Mouse (Mus musculus): ENCODE measurements around the gene Mrpl22. TPM values are rescaled to one million over a fixed set of nuclear protein-coding genes. Genes with fewer than 3 reads are reported as not detected.
"Not testable (repeated sequence)": the region's sequence is repeated elsewhere in the genome, so short reads cannot be mapped to it uniquely, and the experiment has no call there.

The Mrpl22 gene
- total RNA-seq (2021) (10 to 100 TPM; 83.9 to 89.2 TPM), polyA plus RNA-seq (2012; rRNA removed) (25.2 and 33.4 TPM in 2 replicates)
- long read RNA-seq, transcript Mrpl22-201 (7 exons, 722 nt), result major isoform, 42 of 53 reads
- long read RNA-seq, partial matches to known transcripts, result 1 of 53 reads
- long read RNA-seq, other reads (novel, unspliced or antisense), result 10 of 53 reads

DNA sequence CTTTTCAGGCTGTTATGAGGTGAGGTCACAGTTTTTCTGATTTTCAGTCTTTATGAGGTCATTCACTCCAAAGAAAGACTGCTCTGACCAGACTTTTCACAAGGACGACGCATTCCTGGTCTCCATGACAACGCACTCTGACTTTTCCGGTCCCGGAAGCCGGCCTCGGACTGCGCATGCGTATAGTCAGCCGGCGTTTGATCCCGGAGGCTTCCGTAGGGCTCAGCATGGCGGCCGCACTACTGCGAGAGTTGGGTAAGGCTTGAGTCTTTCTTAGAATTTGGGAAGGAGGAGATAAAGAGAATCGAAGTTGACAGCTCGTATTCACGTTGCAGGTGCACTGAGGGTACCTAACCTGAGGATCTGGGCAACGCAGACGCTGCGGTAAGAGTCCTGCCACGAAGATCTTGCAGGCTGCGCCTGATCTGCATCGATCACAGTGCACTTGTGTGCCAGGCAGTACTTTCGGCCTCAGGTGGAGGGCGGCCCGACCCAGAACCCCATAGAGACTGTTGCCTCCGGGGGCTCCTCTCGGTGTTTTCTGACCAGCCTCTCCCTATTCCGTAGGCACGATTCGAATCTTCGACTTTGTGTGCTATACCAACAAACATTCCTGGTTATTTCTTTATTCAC is at the start of gene Mrpl22:
Gene Mrpl22, plus strand, starts transcription at position 203 of the 633 bp plus-strand sequence.
- DNase-seq, result peak; percentile 96

DNA sequence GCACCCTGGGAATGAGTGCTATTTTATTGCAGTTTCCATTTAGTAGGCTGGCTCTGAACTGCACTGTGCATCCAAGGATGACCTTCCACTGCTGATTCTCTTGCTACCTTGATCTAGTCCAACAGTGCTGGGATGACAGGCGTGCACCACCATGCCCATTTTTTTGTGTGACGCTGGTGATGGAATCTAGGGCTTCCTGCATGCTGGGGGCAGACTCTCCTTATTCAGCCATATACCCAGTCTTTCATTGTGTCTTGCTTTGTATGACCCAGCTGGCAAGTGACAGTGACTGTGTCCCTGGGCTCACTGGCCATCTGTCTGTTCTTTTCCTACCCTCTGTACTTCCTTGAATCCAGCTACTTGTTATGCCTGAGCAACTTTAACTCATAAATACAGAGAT is 47.8 kb upstream of the Mrpl22 start:
- DNase-seq, result no peak

DNA sequence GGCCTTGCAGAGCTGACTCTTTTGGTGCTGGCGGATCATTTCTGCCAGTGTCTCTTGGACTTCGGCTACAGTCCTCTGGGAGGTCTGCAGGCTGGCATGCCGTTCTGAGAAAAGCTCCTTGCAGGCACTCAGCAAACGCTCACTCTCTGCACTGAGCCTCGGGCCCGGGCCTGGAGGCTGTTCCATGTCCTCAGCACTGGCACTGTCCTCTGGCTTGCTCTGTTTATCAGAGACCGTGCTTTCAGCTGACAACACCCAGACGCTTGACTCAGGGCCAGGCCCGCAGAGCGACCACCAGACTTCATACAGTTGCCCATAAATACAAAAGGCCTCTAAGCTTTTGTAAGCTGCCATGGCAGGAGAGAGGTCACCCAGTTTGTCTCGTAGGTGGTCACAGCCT is 46.4 kb upstream of the Mrpl22 start:
- DNase-seq, result no peak

DNA sequence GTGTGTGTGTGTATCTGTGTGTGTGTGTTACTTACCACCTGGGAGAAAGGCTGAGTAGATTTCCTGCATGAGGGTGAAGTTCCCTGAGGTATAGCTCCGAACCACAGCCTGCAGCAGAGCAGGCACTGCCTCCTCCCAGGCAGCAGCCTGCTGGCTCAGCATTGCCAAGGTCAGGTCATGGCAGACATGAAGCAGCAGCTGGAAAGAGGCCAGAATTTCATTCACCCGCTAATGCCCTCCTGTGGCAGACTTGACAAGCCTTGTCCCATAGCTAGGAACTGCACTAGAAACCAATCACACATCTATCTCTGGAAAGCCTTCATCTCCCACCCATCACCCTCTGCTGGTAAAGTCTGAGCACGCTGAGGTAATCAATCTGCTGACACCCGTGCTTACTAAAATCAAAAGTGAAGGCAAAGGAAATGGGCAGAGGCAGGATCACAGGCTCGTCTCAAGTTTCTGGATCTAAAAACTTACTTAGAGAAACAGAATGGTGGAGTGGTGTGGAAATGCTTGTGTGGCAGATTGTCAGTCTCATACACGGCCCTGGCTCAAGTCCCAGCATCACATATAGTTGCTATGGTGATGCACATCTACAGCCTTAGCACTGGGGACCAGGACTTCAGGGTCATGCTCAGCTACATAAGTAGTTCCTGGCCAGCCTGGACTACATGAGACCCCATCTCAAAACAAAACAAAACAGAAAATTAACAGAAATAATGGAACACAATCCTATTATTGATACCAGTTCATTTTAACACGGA is 44.9 kb upstream of the Mrpl22 start:
- DNase-seq, result peak; percentile 92

DNA sequence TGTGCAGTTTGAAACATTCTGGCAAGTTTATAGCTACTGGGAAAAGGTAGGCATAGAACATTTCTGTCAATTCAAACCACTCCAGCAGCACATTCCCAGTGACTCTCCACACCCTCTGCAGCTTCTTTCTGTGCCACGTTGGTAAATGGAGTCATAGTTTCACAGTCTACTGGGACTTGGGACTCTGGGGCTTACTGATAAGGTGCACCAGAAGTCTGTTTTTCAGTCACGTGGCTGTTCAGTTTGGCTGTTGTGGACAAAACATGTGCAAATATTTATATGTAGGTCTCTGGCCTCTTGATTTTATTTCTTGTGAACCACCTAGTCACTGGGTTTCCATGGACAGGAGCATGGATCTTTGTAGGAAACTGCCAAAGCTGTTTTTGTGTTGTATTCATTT is 43.9 kb upstream of the Mrpl22 start:
- DNase-seq, result no peak

DNA sequence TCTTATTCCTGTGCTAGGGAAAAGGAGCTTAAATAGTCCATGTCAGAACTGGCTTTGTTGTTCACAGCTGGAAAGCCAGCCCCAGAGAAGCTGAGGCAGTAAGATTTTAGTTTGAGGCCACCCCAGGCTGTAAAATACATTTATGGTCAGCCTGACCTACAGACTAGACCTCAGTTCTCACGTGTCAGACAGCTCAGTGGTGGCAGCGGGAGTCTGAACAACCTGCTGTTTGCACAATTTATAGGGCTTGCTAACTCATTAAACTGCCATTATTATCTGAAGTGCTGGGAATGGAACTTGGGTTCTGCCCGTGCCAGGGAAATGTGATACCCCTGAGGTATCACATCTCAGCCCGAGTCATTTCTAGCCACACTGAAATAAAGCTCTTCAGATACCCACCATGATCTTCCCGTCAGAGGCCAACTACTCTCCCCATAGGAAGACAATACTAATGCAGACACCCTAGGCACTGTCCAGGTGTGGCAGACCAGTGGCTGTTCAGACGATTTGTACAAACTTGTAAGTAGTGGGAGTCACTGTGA is 42.1 kb upstream of the Mrpl22 start:
- no peak for DNase-seq

DNA sequence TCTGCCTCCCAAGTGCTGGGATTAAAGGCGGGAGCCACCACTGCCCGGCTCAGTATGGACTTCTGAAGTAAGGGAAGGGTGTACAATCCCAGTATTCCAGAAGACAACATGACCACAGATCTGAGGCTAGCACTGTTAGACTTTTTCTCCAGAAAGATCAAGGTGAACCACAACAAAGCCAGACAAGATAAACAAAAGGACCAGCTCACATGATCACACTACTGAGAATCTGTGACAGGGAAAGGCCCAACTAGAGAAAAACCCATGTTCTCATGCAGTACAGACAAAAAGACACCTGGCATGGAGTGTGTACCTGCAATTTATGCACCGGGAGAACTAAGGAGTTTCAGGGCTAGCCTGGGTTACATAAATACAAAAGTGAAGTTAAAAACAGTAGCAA is 39.4 kb upstream of the Mrpl22 start:
- no peak for DNase-seq

DNA sequence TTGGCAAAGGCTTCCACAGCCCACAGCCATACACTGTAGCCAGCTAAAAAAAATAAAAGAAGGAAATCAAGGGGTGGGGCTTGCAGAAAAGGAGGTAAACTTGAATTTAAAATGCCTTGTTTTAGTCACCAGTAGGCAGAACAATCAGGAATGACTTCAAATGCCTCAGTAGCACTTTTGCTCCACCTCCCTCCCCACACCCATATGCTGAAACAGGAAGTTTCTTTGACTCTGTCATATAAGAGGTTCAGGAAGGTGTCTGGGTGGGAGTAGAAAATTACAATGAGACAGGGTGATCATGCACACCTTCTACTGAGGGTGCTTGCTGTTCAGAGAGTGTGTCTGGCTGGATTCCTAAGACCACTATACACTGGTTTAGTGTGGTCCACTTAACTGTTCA is 36.6 kb upstream of the Mrpl22 start:
- DNase-seq, result no peak

DNA sequence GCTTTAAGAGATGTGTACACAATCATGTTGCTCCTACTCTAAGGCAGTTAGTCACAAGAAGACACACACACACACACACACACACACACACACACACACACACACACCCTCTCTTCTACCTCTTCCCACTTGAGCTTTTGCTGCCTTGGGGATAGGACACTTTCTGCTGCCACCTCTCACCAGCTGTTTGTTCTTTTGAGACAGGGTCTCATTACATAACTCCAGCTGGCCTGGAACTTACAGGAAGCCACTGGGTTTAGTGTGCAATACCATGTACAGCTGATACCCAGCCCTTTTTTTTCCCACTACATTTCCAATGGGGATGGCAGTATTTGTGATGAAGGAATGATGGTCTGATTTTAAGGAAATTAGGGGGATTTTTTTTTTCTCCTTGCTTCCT is 36.2 kb upstream of the Mrpl22 start:
- DNase-seq, result no peak

DNA sequence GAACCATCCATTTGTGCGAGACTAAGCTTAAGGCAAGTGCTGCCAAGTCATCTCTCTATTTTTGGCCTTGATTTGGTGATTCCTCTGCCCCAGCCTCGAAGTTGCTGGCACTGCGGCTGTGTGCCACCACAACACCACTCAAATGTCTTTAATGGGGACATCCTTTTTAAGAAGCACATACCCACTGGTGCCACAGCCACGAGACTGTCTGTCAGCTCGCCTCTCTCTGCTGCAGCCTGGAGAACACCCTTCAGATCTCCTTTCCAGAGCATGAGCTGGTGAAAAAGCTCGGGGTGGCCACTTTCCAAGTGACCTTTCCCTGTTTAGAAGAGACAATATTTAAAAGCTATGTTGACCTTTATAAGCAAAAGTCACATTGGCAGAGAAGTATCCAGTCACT is 34.8 kb upstream of the Mrpl22 start:
- peak; percentile 70 for DNase-seq

DNA sequence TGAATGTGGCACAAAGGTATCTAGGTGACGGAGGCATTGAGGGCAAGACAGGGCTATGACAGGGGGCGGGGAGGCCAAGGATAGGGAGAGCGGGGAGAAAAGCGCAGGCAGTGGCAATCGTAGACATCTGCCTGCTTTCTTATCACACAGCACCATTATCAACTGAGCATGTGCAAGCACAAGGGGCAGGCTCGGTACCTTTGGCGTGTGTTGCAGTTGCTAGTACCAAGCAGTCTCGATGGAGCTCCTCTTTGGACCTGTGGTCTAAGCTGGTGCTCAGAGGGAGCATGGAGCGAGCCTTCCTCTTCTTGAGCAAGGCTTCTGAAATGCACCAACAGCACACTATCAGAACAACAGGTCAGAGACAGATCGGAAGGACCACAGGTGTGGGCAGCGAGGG is 32.6 kb upstream of the Mrpl22 start:
- no peak for DNase-seq

DNA sequence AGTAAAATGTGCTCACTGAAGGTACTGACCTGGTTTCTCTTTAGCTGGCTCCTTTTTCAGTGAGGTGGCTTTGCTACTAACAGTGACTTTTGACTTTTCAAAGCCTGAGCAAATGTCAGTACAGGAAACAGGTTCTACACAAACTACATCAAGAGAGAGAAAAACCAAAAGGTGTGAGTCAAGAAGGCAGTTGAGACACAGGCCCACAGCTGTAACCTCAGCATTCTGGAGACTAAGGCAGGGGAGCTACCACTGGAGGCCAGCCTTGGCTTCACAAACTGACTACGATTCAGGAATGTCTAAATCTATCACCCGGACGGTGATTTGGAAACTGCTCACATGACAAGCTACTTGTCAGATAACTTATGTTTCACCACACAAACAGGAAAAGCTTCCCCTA is 32.0 kb upstream of the Mrpl22 start:
- no peak for DNase-seq

DNA sequence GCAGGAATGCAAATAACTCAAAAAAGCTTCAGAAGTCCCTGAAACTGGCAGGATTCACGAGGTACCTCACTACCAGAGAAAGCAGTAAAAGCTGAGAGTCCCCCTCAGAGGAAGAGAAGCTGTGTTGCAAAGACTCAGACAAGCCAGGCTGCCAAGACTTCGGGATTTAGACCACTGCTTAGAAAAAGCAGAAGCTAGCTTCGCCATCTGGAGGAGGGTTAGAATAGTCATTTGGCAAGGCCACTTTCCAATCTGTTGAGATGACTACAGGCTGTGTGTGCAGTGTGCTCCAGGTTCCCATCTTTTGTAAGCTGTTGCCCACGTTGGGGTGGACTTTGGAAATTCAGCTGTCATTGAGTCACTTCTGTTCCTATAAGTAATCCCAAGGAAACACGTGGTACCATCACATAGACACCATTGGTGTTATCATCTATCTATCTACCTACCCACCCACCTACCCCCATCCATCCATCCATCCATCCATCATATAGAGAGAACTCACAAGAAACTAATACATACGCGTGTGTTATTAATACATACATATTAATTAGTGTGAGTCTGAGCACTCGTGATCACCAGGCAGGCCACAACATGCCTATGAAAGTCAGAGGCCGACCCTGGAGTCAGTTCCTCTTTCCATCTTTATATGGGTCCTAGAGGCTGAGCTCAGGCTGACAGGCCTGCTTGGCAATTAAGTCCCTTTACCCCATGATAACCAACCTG is 27.6 kb upstream of the Mrpl22 start:
- no peak for DNase-seq

DNA sequence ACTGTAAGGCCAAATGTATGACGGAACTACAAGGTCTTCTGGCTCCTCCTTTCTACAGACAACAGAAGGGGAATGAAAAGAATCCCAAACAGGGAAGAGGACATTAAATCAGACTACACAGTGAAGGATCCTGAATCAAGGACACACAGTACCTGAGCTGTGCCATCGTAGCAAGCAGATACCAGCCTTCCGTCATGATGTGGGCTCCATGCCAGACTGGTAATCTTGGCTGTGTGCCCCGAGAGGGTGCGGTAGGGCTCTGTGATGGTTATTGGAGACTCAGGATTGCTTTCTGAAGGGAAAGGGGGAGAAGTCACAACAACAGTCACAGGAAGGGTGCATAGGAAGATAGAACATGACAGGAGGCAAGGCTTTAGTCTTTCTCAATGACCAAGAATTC is 25.2 kb upstream of the Mrpl22 start:
- DNase-seq, result peak; percentile 86

DNA sequence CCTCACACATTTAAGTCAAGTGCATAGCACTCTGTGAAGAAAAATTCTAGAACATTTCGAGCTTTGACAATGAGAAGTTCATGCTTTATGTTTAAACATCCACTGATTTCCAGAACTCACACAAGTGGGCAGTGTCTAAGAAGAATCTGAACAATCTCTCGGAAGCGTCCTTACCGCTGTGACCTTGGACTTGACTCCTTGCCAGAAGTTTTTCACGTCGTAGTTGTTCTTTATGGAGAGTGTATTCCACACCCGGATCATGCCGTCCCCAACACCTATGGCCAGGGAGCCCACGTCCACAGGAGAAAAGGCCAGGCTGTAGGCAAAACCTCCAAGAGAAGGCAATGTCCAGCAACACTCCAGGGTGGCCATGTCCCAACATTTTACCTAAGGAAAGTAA is 16.0 kb upstream of the Mrpl22 start:
- DNase-seq, result peak; percentile 22

DNA sequence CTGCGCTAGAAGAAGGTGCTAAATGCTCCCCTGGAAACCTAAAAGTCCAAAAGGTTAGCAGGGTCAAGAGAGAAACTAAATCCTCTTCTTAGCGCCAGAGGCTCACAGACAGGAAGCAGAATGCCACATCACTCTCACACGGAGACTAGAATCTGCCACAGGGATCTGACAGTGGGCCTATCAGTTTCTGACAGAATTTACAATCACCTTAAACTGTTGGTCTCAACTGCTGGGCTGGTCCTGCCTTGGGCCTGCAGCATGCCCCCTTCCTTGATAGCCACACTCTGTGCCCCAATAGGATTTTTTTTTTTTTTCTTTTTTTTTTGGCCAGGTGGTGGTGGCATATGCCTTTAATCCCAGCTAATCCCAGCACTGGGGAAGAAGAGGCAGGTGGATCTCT is 14.6 kb upstream of the Mrpl22 start:
- DNase-seq, result no peak

DNA sequence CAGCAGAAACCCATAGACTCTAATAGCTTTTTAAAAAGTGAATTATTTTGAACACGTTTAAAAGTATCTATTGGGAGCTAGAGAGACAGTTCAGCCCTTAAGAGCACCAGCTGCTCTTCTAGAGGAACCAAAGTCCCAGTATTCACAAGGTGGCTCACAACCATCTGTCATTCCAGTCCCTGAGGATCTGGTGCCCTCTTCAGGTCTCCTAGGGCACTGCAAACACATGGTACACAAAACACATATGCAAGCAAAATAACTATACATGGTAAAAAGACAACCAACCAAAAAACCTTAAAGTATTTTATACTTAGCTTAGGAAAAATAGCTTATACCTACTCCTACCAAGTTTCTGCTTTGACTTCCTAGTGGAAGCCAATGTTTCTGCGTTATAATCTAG is 6.4 kb upstream of the Mrpl22 start:
- no peak for DNase-seq

DNA sequence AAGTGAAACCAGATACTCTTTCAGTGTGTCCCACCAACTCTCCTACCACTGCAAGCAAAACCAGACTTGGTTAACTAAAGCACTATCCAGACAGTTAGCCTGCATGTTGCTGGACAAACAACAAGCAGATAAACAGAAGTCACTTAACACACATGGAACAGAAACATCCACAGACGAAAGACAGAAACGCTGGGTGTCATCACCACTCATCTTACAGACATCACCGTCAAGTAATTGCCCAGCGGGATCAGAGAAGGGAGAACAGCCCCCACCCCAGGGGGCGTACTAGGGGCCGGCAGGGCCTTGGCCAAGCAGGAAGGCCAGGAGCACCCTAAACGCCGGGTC is 3.7 kb upstream of the Mrpl22 start:
- DNase-seq, result no peak

DNA sequence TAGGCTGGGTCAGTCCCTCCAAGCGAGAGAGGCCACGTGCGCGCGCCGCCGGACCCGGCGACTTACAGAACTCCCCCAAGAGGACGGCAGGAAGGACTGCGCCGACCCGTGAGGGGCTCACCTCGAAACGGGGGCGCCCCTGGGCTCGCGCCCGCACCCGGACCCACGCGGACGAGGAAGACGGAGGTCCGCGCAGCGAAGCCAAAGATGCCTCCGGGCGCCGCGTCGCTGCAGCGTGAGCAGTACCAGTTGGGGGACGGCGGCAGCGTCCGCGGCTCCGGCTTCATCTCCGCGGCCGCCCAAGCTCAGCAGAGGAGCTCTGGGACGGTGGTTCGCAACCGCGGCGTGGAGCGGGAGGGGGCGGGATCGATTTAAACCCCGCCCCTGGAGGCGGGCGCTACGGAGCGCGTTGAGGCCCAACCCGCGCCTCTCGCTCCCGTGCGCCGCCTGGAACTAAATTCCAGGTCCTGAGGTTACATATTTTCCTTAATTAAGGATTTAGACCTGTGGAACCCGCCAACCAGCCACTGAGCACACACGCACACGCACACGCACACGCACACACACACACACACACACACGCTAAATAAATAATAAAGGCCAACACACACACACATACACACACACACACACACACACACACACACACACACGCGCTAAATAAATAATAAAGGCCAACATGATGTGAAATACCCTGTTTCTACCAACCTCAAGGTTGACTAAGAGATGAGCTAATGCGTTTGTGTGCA is 3.1 kb upstream of the Mrpl22 start, which contains the start of gene Gemin5:
Gene Gemin5, minus strand, starts transcription at position 373 of the 749 bp plus-strand sequence.
- DNase-seq, result peak; percentile 92

DNA sequence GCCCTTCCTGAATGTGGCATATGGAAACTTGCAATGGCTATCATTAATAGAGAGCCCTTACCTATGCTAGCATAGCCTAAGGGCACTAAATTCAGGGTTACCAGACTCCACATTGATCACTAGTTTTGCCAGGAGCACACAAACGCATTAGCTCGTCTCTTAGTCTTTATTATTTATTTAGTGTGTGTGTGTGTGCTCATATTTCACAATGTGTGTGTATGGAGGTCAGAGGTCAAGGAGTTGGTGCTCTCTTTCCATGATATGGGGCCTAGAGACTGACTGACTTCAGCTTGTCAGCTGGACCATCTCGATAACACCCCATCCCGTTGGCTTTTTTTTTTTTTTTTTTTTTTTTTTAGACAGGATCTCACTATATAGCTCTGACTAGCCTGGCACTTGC is 1.8 kb upstream of the Mrpl22 start:
- DNase-seq, result no peak

DNA sequence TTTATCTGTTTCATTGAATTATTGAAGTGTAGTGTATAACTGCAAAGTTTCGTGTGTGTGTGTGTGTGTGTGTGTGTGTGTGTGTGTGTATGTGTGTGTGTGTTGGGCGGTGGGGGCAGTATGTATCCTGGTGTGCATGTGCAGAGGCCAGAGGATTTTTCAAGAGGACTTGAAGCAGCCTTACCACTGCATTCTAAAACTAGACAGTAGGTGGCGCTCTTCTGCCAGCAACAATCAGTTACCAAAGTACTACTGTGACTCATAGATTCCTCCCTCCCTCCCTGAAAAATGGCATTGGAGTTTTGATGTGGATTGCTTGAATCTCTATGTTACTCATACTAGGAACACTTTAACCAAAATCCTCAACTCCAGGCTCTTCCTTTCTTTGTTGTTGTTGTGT is 8.1 kb downstream of the Mrpl22 start:
- DNase-seq, result peak; percentile 82

DNA sequence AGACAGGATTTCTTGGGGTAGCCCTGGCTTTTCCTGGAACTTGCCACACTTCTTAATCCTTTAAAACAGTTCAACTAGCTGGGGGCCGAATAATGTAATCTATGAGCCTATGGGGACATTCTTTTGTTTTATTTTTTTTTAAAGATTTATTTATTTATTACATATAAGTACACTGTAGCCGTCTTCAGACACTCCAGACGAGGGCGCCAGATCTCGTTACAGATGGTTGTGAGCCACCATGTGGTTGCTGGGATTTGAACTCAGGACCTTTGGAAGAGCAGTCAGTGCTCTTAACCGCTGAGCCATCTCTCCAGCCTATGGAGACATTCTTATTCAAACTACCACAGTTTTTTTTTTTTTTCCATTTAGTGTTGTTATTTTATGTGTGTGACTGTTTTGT is 8.5 kb downstream of the Mrpl22 start:
- DNase-seq, result not testable (repeated sequence)
